ENCODE assay signal across 9 mouse cellular contexts in genomic region chr2:117217695-117218216, GRCm38 (mm10). TPM values are rescaled to one million over a fixed set of nuclear protein-coding genes. Genes with fewer than 3 reads are reported as not detected.
A peak's percentile ranks its signal among the peaks of the same experiment; 100 is the strongest.
DNase-seq lines count a peak whose midpoint lies in the region; ATAC-seq lines count a peak whose summit lies in the region.
"Had no signal": no experiment of that assay in that cellular context is flagged by ENCODE, and none has a peak within 500 bp of the region (broad histone marks: within the 10 kb centered on the region; RNA-seq: fewer than 3 reads in every experiment).

No protein-coding gene starts in this region.

- 24% methylated on average over 14 of the region's 15 CpGs for WGBS in kidney, embryonic 14.5 days
- 12% methylated on average over 12 of the region's 15 CpGs for WGBS in embryonic facial prominence, embryonic 14.5 days
- 21% methylated on average over 15 of the region's 15 CpGs for WGBS in limb, embryonic 11.5 days

- no peak overlapping the region for H3K9ac ChIP-seq in kidney, embryonic 14.5 days (ENCODE audit: low read depth, low read length)
- no peak overlapping the region for H3K9ac ChIP-seq in embryonic facial prominence, embryonic 14.5 days (ENCODE audit: low read depth, low read length)
- H3K9ac ChIP-seq in limb, embryonic 11.5 days (ENCODE audit: low read length), result no peak overlapping the region

- peak overlapping the region; percentile 19; the same call in 1 of the 2 replicates for H3K4me2 ChIP-seq in kidney, embryonic 14.5 days (replicated peaks; ENCODE audit: low read depth, low read length)
- H3K4me2 ChIP-seq in embryonic facial prominence, embryonic 14.5 days (ENCODE audit: low read depth, low read length), result peak overlapping the region; percentile 40
- peak overlapping the region; percentile 2; the same call in 1 of the 2 replicates for H3K4me2 ChIP-seq in limb, embryonic 11.5 days (ENCODE audit: low read depth, severe bottlenecking)

- no peaks in the 10 kb centered on the region for H3K9me3 ChIP-seq in kidney, embryonic 14.5 days (ENCODE audit: control insufficient read depth, low read length)
- no peaks in the 10 kb centered on the region for H3K9me3 ChIP-seq in embryonic facial prominence, embryonic 14.5 days (ENCODE audit: control insufficient read depth, low read length)
- H3K9me3 ChIP-seq in limb, embryonic 11.5 days (ENCODE audit: control insufficient read depth, low read length), result no peaks in the 10 kb centered on the region

- no peaks in the 10 kb centered on the region for H3K27me3 ChIP-seq in kidney, embryonic 14.5 days (ENCODE audit: control insufficient read depth, insufficient read depth, low read length)
- H3K27me3 ChIP-seq in embryonic facial prominence, embryonic 14.5 days (replicated peaks; ENCODE audit: control insufficient read depth, insufficient read depth, low read length), result no peaks in the 10 kb centered on the region; the same call in 1 of the 2 replicates
- H3K27me3 ChIP-seq in limb, embryonic 11.5 days (ENCODE audit: control insufficient read depth, insufficient read depth, low read length), result no peaks in the 10 kb centered on the region

- H3K27ac ChIP-seq in kidney, embryonic 14.5 days (ENCODE audit: low read depth, low read length), result no peak overlapping the region
- H3K27ac ChIP-seq in embryonic facial prominence, embryonic 14.5 days (replicated peaks; ENCODE audit: low read depth, low read length), result peak overlapping the region; percentile 81
- H3K27ac ChIP-seq in limb, embryonic 11.5 days (replicated peaks; ENCODE audit: low read depth, low read length), result no peak overlapping the region

- H3K4me1 ChIP-seq in kidney, embryonic 14.5 days (ENCODE audit: control insufficient read depth, insufficient read depth, low read length), result no peaks in the 10 kb centered on the region
- peaks cover 10% of the 10 kb centered on the region; the same call in 1 of the 2 replicates for H3K4me1 ChIP-seq in embryonic facial prominence, embryonic 14.5 days (ENCODE audit: control insufficient read depth, insufficient read depth, low read length)
- H3K4me1 ChIP-seq in limb, embryonic 11.5 days (ENCODE audit: control insufficient read depth, insufficient read depth, low read length), result no peaks in the 10 kb centered on the region

- no peak for DNase-seq in kidney, adult 9 months
- DNase-seq in R1 (ENCODE audit: low read depth, low spot score), result peak; percentile 59
- DNase-seq in embryonic facial prominence, embryonic 14.5 days (ENCODE audit: low spot score), result peak; percentile 88
- no peak for DNase-seq in limb, embryonic 11.5 days (ENCODE audit: low spot score)
- DNase-seq in right cerebral cortex, postnatal 14 days, result no peak
- no peak for DNase-seq in cerebellum, postnatal 10 days
- DNase-seq in liver, result no peak

- no peak overlapping the region for H3K4me3 ChIP-seq in kidney, embryonic 14.5 days (ENCODE audit: low read length)
- H3K4me3 ChIP-seq in embryonic facial prominence, embryonic 14.5 days (ENCODE audit: low read depth, low read length), result no peak overlapping the region
- no peak overlapping the region for H3K4me3 ChIP-seq in limb, embryonic 11.5 days (ENCODE audit: low read depth, low read length)
- H3K4me3 ChIP-seq: myocyte had no signal

- no peaks in the 10 kb centered on the region for H3K36me3 ChIP-seq in kidney, embryonic 14.5 days (ENCODE audit: control insufficient read depth, insufficient read depth, low read length)
- H3K36me3 ChIP-seq in embryonic facial prominence, embryonic 14.5 days (ENCODE audit: control insufficient read depth, insufficient read depth, low read length), result no peaks in the 10 kb centered on the region
- no peaks in the 10 kb centered on the region for H3K36me3 ChIP-seq in limb, embryonic 11.5 days (ENCODE audit: control insufficient read depth, insufficient read depth, low read length)

- ATAC-seq in kidney, embryonic 14.5 days (ENCODE audit: low FRiP score, low TSS enrichment), result peak; percentile 62
- peak; percentile 84 for ATAC-seq in embryonic facial prominence, embryonic 14.5 days (ENCODE audit: low read depth)
- ATAC-seq in limb, embryonic 11.5 days (ENCODE audit: insufficient number of reproducible peaks, low FRiP score, low TSS enrichment, low read depth), result peak; percentile 65; the same call in 1 of the 2 replicates

RNA-seq across cellular contexts. Expression of gene Fam98b, which starts 31.8 kb away (rescaled TPM):
- polyA plus RNA-seq in kidney, embryonic 14.5 days (2014; fragmentation: Nextera tagmentation; extraction: Ambion mirVana), result 14.5 TPM in 2 replicates
- polyA plus RNA-seq in embryonic facial prominence, embryonic 14.5 days (2014; fragmentation: Nextera tagmentation; extraction: Ambion mirVana), result 9.9 and 10.0 TPM in 2 replicates
- 7.6 and 11.1 TPM in 2 replicates for polyA plus RNA-seq in limb, embryonic 11.5 days (2014; fragmentation: Nextera tagmentation; extraction: Ambion mirVana)

Comparison
In these comparisons a context has a peak if more than half of its experiments do, and no peak if none do; other contexts are left out.
1. DNase-seq: peak in R1 (single experiment) and embryonic facial prominence, embryonic 14.5 days (single experiment); none in kidney, adult 9 months (single experiment), limb, embryonic 11.5 days (single experiment), right cerebral cortex, postnatal 14 days (single experiment), cerebellum, postnatal 10 days (0 of 2) and liver (single experiment).
2. Peak in every context shown above with its lines, with median percentiles within 50 percentile points of each other: ATAC-seq and H3K4me2 ChIP-seq.